Mouse (Mus musculus): ENCODE results near the gene Dnal1.

GRCm38 (mm10) chr12:84192741-84193641 lies 78.8 kb downstream of the Dnal1 start:
- TF ChIP-seq CTCF (IDR thresholded peaks at IDR 0.05) = no peak
- no peak for TF ChIP-seq EP300 (IDR thresholded peaks at IDR 0.05)
